Mouse (Mus musculus): ENCODE measurements around the gene Mark1. TPM values are rescaled to one million over a fixed set of nuclear protein-coding genes. Genes with fewer than 3 reads are reported as not detected.
A peak's percentile ranks its signal among the peaks of the same experiment; 100 is the strongest.

Mark1 gene
- polyA plus RNA-seq, 2 experiments, result 3.6 to 16.8 TPM

DNA sequence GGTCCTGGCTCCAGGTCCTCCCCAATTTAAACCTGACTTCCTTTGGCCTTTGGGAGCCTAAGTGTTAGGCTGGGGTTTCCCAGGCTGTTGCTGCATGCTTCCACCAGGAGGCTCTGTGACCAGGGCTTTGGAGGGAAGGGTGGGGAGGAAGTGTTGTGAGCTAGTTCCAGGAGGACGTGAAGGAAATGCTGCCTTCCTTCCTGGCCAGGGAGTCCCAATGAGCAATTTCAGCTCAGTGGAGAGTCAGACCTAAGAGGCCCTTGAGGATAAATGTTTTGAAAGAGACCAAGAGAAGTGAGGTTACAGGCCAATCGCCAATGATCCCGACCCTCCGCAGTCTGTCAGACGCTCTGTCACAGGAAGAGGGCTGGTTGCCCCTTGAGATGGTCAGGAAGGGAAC lies 146.0 kb downstream of the Mark1 start:
- Histone ChIP-seq H3K36me3 (ENCODE audit: control insufficient read depth, insufficient read depth, low read length) (no peaks in the 10 kb centered on the region), H3K9ac (ENCODE audit: low read depth, low read length, severe bottlenecking) (peak overlapping the region; percentile 4; the same call in 1 of the 2 replicates), H3K9me3 (ENCODE audit: control insufficient read depth, low read length) (no peaks in the 10 kb centered on the region), H3K27me3 (ENCODE audit: control insufficient read depth, insufficient read depth, low read length) (no peaks in the 10 kb centered on the region), H3K4me3 (replicated peaks; ENCODE audit: low read length) (no peak overlapping the region), H3K4me2 (replicated peaks; ENCODE audit: low read depth, low read length, severe bottlenecking) (peak overlapping the region; percentile 22), H3K27ac (replicated peaks; ENCODE audit: low read depth, low read length) (no peak overlapping the region), H3K4me1 (ENCODE audit: control insufficient read depth, insufficient read depth, low read length) (0 out of 2 replicates have a peak, but pooled peaks cover 3% of the 10 kb centered on the region)
- ATAC-seq (ENCODE audit: low FRiP score, low read depth), result peak; percentile 67
- no peak for TF ChIP-seq POLR2A (IDR thresholded peaks at IDR 0.05; ENCODE audit: borderline replicate concordance, extremely low read depth, insufficient read depth, insufficient read length)
- 25% methylated on average over 5 of the region's 5 CpGs for WGBS
- DNase-seq (ENCODE audit: low spot score), result peak; percentile 55

DNA sequence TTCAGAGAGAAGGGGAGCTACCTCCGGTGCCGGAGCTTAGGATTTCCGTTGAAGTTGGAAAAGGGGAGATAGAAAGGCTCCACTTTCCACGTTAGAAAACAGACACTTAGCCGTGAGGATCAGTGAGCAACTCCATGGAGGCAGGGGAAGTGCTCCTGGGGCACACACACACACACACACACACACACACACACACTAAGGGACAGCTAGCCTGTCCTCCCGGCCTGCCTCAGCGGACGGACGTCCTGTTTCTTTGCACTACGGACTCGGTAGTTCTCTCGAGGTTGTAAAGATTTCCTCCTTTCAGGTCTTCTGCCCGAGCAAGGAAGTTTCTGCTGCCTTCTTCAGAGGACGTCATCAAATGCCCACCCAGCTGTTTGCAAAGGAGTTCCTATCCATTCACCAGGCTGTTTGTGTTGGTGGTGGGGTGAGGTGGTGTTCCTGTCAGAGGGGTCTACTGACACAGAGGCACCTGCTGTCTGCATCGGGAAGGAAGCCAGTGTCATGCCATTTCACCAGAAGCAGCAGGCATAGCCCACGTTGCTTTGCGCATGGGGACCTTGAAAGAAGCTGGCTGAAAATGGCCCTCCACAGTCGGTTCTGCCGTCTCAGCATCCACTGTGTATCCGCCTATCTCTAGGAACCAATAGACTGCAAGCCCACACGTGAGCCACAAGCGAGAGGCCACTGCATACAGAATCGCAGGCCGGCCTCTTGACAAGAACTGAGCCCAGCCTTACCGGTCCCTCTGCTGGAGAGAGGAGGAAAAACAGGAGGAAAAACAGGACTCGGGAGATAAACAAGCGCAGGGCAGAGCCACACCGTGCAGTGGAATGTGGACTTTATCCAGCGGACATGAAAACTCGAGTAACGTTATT lies 147.4 kb downstream of the Mark1 start:
- Histone ChIP-seq H3K4me3 (replicated peaks; ENCODE audit: low read length) (no peak overlapping the region), H3K4me1 (ENCODE audit: control insufficient read depth, insufficient read depth, low read length) (0 out of 2 replicates have a peak, but pooled peaks cover 3% of the 10 kb centered on the region), H3K27me3 (ENCODE audit: control insufficient read depth, insufficient read depth, low read length) (no peaks in the 10 kb centered on the region), H3K9ac (ENCODE audit: low read depth, low read length, severe bottlenecking) (no peak overlapping the region), H3K36me3 (ENCODE audit: control insufficient read depth, insufficient read depth, low read length) (no peaks in the 10 kb centered on the region), H3K4me2 (replicated peaks; ENCODE audit: low read depth, low read length, severe bottlenecking) (no peak overlapping the region; the same call in 1 of the 2 replicates), H3K9me3 (ENCODE audit: control insufficient read depth, low read length) (no peaks in the 10 kb centered on the region), H3K27ac (replicated peaks; ENCODE audit: low read depth, low read length) (no peak overlapping the region)
- TF ChIP-seq POLR2A (IDR thresholded peaks at IDR 0.05; ENCODE audit: borderline replicate concordance, extremely low read depth, insufficient read depth, insufficient read length), result no peak
- DNase-seq (ENCODE audit: low spot score), result peak; percentile 76
- 24% methylated on average over 30 of the region's 31 CpGs for WGBS
- ATAC-seq (ENCODE audit: low FRiP score, low read depth), result peak; percentile 84

DNA sequence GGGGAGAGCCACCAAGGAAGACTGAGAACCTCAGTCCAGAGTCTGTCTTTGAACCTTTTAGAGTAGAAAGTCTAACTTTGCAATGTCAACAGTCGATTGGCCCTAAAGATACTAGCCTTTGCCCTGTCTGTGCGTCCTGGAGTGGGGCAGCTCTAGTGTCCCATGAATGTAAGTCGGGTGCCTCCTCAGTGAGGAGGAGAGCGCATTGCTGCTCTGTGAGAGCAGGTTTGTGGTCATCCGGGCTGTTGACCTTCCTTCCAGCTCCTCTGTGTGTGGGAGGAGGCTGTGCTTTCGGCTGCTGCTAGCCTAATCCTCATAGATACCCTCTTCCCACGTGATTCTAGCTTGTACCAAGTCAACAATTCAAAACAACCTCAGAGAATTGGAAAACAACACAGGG lies 148.2 kb downstream of the Mark1 start:
- 60% methylated on average over 7 of the region's 7 CpGs for WGBS

DNA sequence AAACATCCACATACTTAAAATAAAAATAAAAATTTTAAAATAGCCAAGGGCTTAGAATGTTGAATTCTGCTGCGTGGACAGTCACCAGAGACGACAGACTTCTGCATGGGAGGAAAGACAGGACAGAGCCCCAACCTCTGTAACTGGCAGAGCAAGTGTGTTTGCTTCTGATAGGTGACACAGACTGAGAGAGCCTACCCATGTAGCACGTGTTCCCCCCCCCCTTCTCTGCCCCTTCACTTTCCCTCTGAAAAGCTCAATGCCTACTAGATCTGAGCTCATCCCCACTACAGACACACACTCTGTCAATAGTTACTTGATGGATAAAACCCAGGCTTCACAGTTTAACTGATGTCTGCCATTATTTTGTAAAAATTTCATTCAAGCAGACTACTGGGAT lies 152.4 kb downstream of the Mark1 start:
- ATAC-seq (ENCODE audit: low FRiP score, low read depth), result no peak
- WGBS, result 32% methylated on average over 3 of the region's 3 CpGs
- no peaks in the 10 kb centered on the region for H3K36me3 ChIP-seq (ENCODE audit: control insufficient read depth, insufficient read depth, low read length)
- no peak for TF ChIP-seq POLR2A (IDR thresholded peaks at IDR 0.05; ENCODE audit: borderline replicate concordance, extremely low read depth, insufficient read depth, insufficient read length)
- H3K27me3 ChIP-seq (ENCODE audit: control insufficient read depth, insufficient read depth, low read length), result no peaks in the 10 kb centered on the region
- H3K4me3 ChIP-seq (replicated peaks; ENCODE audit: low read length), result no peak overlapping the region
- no peaks in the 10 kb centered on the region for H3K9me3 ChIP-seq (ENCODE audit: control insufficient read depth, low read length)
- H3K9ac ChIP-seq (ENCODE audit: low read depth, low read length, severe bottlenecking), result no peak overlapping the region
- DNase-seq (ENCODE audit: low spot score), result no peak
- H3K4me2 ChIP-seq (replicated peaks; ENCODE audit: low read depth, low read length, severe bottlenecking), result no peak overlapping the region
- no peak overlapping the region for H3K27ac ChIP-seq (replicated peaks; ENCODE audit: low read depth, low read length)
- peaks cover 11% of the 10 kb centered on the region for H3K4me1 ChIP-seq (ENCODE audit: control insufficient read depth, insufficient read depth, low read length)

More for the DNA sequence above, 148.2 kb downstream of the Mark1 start:
- no peaks in the 10 kb centered on the region for H3K27me3 ChIP-seq (ENCODE audit: control insufficient read depth, insufficient read depth, low read length)
- H3K9me3 ChIP-seq (ENCODE audit: control insufficient read depth, low read length), result no peaks in the 10 kb centered on the region
- no peak overlapping the region for H3K4me3 ChIP-seq (replicated peaks; ENCODE audit: low read length)
- no peaks in the 10 kb centered on the region for H3K36me3 ChIP-seq (ENCODE audit: control insufficient read depth, insufficient read depth, low read length)
- DNase-seq (ENCODE audit: low spot score) (no peak), ATAC-seq (ENCODE audit: low FRiP score, low read depth) (no peak)
- H3K9ac ChIP-seq (ENCODE audit: low read depth, low read length, severe bottlenecking), result no peak overlapping the region
- H3K27ac ChIP-seq (replicated peaks; ENCODE audit: low read depth, low read length), result no peak overlapping the region
- TF ChIP-seq POLR2A (IDR thresholded peaks at IDR 0.05; ENCODE audit: borderline replicate concordance, extremely low read depth, insufficient read depth, insufficient read length), result no peak
- H3K4me2 ChIP-seq (replicated peaks; ENCODE audit: low read depth, low read length, severe bottlenecking), result no peak overlapping the region
- 0 out of 2 replicates have a peak, but pooled peaks cover 3% of the 10 kb centered on the region for H3K4me1 ChIP-seq (ENCODE audit: control insufficient read depth, insufficient read depth, low read length)

Other genes starting within 250 kb of the Mark1 start
- gene Marc1, start 188.3 kb downstream of the Mark1 start, polyA plus RNA-seq (2012; rRNA removed), result 0.13 and 0.15 TPM in 2 replicates
- 0.11 TPM in 1 of 2 replicates, not detected in the other for gene Marc1, start 188.3 kb downstream of the Mark1 start, polyA plus RNA-seq (2014; fragmentation: Nextera tagmentation; extraction: Ambion mirVana)
- gene Marc2, start 153.1 kb downstream of the Mark1 start, polyA plus RNA-seq (2012; rRNA removed), result 59.9 and 68.7 TPM in 2 replicates
- gene Marc2, start 153.1 kb downstream of the Mark1 start, polyA plus RNA-seq (2014; fragmentation: Nextera tagmentation; extraction: Ambion mirVana), result 232 and 239 TPM in 2 replicates
- 7.3 and 9.7 TPM in 2 replicates for gene C130074G19Rik, start 116.4 kb downstream of the Mark1 start, polyA plus RNA-seq (2012; rRNA removed)
- gene C130074G19Rik, start 116.4 kb downstream of the Mark1 start, polyA plus RNA-seq (2014; fragmentation: Nextera tagmentation; extraction: Ambion mirVana), result 1.8 TPM in 2 replicates
- gene Rab3gap2, start 204.5 kb upstream of the Mark1 start, polyA plus RNA-seq (2012; rRNA removed), result 36.9 and 38.0 TPM in 2 replicates
- gene Rab3gap2, start 204.5 kb upstream of the Mark1 start, polyA plus RNA-seq (2014; fragmentation: Nextera tagmentation; extraction: Ambion mirVana), result 24.9 and 26.3 TPM in 2 replicates